Comparison of ENCODE assay signal across 11 mouse cellular contexts in genomic region chr6:51129096-51129495, GRCm38 (mm10).
A peak's percentile ranks its signal among the peaks of the same experiment; 100 is the strongest.
DNase-seq lines count a peak whose midpoint lies in the region; ATAC-seq and TF ChIP-seq lines count a peak whose summit lies in the region.
"Had no signal": no experiment of that assay in that cellular context is flagged by ENCODE, and none has a peak within 500 bp of the region (broad histone marks: within the 10 kb centered on the region; RNA-seq: fewer than 3 reads in every experiment).

No protein-coding gene starts in this region.

- peak overlapping the region; percentile 35 for H3K4me2 ChIP-seq in heart, embryonic 15.5 days
- H3K4me2 ChIP-seq in lung, embryonic 16.5 days (ENCODE audit: low read depth, low read length): peak overlapping the region; percentile 47
- H3K4me2 ChIP-seq in intestine, postnatal 0 days (replicated peaks; ENCODE audit: low read depth): peak overlapping the region; percentile 14; the same call in 1 of the 2 replicates
- peak overlapping the region; percentile 42 for H3K4me2 ChIP-seq in liver, postnatal 0 days (ENCODE audit: low read depth, low read length)
- H3K4me2 ChIP-seq: embryonic facial prominence, embryonic 13.5 days; forebrain, embryonic 15.5 days had no signal

- H3K36me3 ChIP-seq in heart, embryonic 15.5 days: no peaks in the 10 kb centered on the region
- no peaks in the 10 kb centered on the region for H3K36me3 ChIP-seq in lung, embryonic 16.5 days (ENCODE audit: control insufficient read depth, insufficient read depth, low read length)
- no peaks in the 10 kb centered on the region for H3K36me3 ChIP-seq in intestine, postnatal 0 days (ENCODE audit: control insufficient read depth, insufficient read depth)
- H3K36me3 ChIP-seq in liver, postnatal 0 days (replicated peaks; ENCODE audit: insufficient read depth, low read length): no peaks in the 10 kb centered on the region
- H3K36me3 ChIP-seq: embryonic facial prominence, embryonic 13.5 days; forebrain, embryonic 15.5 days had no signal

- no peak overlapping the region for H3K27ac ChIP-seq in heart, embryonic 15.5 days
- no peak overlapping the region for H3K27ac ChIP-seq in lung, embryonic 16.5 days (ENCODE audit: low read length)
- H3K27ac ChIP-seq in intestine, postnatal 0 days (ENCODE audit: low read depth, low read length): no peak overlapping the region
- H3K27ac ChIP-seq in liver, postnatal 0 days (ENCODE audit: low read depth): peak overlapping the region; percentile 49
- H3K27ac ChIP-seq: embryonic facial prominence, embryonic 13.5 days; forebrain, embryonic 15.5 days had no signal

- H3K27me3 ChIP-seq in heart, embryonic 15.5 days: no peaks in the 10 kb centered on the region
- no peaks in the 10 kb centered on the region for H3K27me3 ChIP-seq in lung, embryonic 16.5 days (ENCODE audit: control insufficient read depth, insufficient read depth, low read depth, low read length)
- no peaks in the 10 kb centered on the region for H3K27me3 ChIP-seq in intestine, postnatal 0 days (replicated peaks; ENCODE audit: control insufficient read depth, insufficient read depth, low read length)
- H3K27me3 ChIP-seq in liver, postnatal 0 days (ENCODE audit: insufficient read depth, low read length): no peaks in the 10 kb centered on the region
- H3K27me3 ChIP-seq: embryonic facial prominence, embryonic 13.5 days; forebrain, embryonic 15.5 days had no signal

- 92% methylated on average over 13 of the region's 13 CpGs for WGBS in heart, embryonic 15.5 days
- WGBS in lung, embryonic 16.5 days: 92% methylated on average over 13 of the region's 13 CpGs
- 84% methylated on average over 13 of the region's 13 CpGs for WGBS in intestine, postnatal 0 days
- 78% methylated on average over 13 of the region's 13 CpGs for WGBS in liver, postnatal 0 days (ENCODE audit: insufficient replicate concordance)

- H3K4me3 ChIP-seq in heart, embryonic 15.5 days: peak overlapping the region; percentile 26; the same call in 1 of the 2 replicates
- H3K4me3 ChIP-seq in lung, embryonic 16.5 days (ENCODE audit: low read length): no peak overlapping the region; the same call in 1 of the 2 replicates
- peak overlapping the region; percentile 5; the same call in 1 of the 2 replicates for H3K4me3 ChIP-seq in intestine, postnatal 0 days (ENCODE audit: low read depth, low read length)
- peak overlapping the region; percentile 31 for H3K4me3 ChIP-seq in liver, postnatal 0 days (ENCODE audit: low read depth, low read length)
- H3K4me3 ChIP-seq: embryonic facial prominence, embryonic 13.5 days; forebrain, embryonic 15.5 days had no signal

- TF ChIP-seq EP300 in liver, postnatal 0 days (IDR thresholded peaks at IDR 0.05; ENCODE audit: low read depth): no peak

- intact Hi-C loops in heart, postnatal 25 days (cut with DNase I): loop anchor here (5.0 kb wide), 1 partner anchor 38 kb away; no protein-coding TSS in a partner anchor

- TF ChIP-seq CTCF in intestine, postnatal 0 days (IDR thresholded peaks at IDR 0.05; ENCODE audit: low read depth): no peak
- TF ChIP-seq CTCF in liver, postnatal 0 days (IDR thresholded peaks at IDR 0.05; ENCODE audit: low read depth): no peak

- H3K9ac ChIP-seq in heart, embryonic 15.5 days: no peak overlapping the region
- H3K9ac ChIP-seq in lung, embryonic 16.5 days (ENCODE audit: low read length): no peak overlapping the region
- H3K9ac ChIP-seq in intestine, postnatal 0 days (ENCODE audit: low read depth, low read length): no peak overlapping the region
- H3K9ac ChIP-seq in liver, postnatal 0 days (replicated peaks): no peak overlapping the region
- H3K9ac ChIP-seq: embryonic facial prominence, embryonic 13.5 days; forebrain, embryonic 15.5 days had no signal

- no peak for DNase-seq in heart, postnatal 25 days (ENCODE audit: low spot score)
- no peak for DNase-seq in lung, postnatal 10 days
- no peak for DNase-seq in liver, postnatal 0 days
- DNase-seq in cerebellum, postnatal 36 days: no peak
- no peak for DNase-seq in thymus, postnatal 36 days
- DNase-seq: cerebellum, adult 9-11 months had no signal

- H3K4me1 ChIP-seq in heart, embryonic 15.5 days (replicated peaks): no peaks in the 10 kb centered on the region
- 0 out of 2 replicates have a peak, but pooled peaks cover 2% of the 10 kb centered on the region for H3K4me1 ChIP-seq in lung, embryonic 16.5 days (replicated peaks; ENCODE audit: control insufficient read depth, insufficient read depth, low read length)
- no peaks in the 10 kb centered on the region for H3K4me1 ChIP-seq in intestine, postnatal 0 days (replicated peaks; ENCODE audit: control insufficient read depth, insufficient read depth, low read length)
- peaks cover 2% of the 10 kb centered on the region; the same call in 1 of the 2 replicates for H3K4me1 ChIP-seq in liver, postnatal 0 days (ENCODE audit: insufficient read depth)
- H3K4me1 ChIP-seq: embryonic facial prominence, embryonic 13.5 days had no signal

- no peaks in the 10 kb centered on the region for H3K9me3 ChIP-seq in heart, embryonic 15.5 days (replicated peaks)
- no peaks in the 10 kb centered on the region for H3K9me3 ChIP-seq in lung, embryonic 16.5 days (ENCODE audit: control insufficient read depth, low read length)
- H3K9me3 ChIP-seq in intestine, postnatal 0 days (ENCODE audit: control insufficient read depth): no peaks in the 10 kb centered on the region
- no peaks in the 10 kb centered on the region for H3K9me3 ChIP-seq in liver, postnatal 0 days (ENCODE audit: low read length)
- H3K9me3 ChIP-seq: embryonic facial prominence, embryonic 13.5 days; forebrain, embryonic 15.5 days had no signal

- no peak for ATAC-seq in heart, embryonic 15.5 days (replicated peaks; ENCODE audit: insufficient number of reproducible peaks, insufficient read depth, low FRiP score, low read depth)
- no peak for ATAC-seq in lung, embryonic 16.5 days (ENCODE audit: low read depth)
- no peak for ATAC-seq in intestine, postnatal 0 days
- ATAC-seq in liver, postnatal 0 days: no peak
- ATAC-seq: forebrain, embryonic 15.5 days had no signal
